Mouse (Mus musculus): ENCODE results near the gene Cd69.

The Cd69 gene

DNA sequence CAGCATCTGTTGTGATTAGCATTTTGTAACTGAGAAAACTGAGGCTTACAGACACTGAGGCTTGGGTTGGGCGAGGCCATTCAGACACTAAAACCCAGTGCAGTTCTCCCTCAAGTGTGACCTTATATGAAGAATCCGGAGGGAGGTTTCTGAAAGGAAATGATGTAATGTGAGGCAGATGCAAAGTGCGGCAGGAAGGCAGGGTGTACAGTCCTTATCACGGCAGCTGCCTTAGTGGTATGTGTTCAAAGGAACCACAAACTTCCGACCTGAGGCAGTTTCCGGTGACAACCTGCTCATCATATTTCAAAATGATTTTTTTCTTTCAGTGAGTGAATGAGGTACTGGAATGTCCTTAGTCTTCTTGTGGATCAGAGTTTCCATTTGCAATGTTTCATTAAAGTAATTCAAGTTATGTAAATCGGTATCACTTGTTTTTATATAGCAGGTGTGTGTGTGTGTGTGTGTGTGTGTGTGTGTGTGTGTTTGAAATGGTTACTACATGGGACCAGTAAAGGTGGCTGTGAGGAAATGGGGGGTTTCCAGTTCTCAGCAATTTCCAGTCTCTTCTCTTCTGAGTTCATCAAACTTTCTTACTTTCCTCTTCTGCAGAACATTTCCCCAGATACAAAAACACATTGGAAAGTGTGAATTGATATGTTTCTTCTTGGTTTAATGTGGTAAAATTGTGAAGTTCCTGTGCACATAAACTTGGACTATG is 9.3 kb upstream of the Cd69 start:
- no peaks in the 10 kb centered on the region for H3K36me3 ChIP-seq (ENCODE audit: insufficient read depth, low read length)
- H3K4me3 ChIP-seq (replicated peaks; ENCODE audit: low read length), result no peak overlapping the region
- H3K4me1 ChIP-seq (replicated peaks; ENCODE audit: low read depth, low read length), result no peaks in the 10 kb centered on the region
- TF ChIP-seq NANOG (IDR thresholded peaks at IDR 0.05; ENCODE audit: borderline replicate concordance, low read length) (no peak), CTCF (conservative IDR thresholded peaks at IDR 0.05; ENCODE audit: low read length) (no peak), POU5F1 (IDR thresholded peaks at IDR 0.05; ENCODE audit: borderline replicate concordance, low read length) (no peak)
- no peaks in the 10 kb centered on the region for H3K27me3 ChIP-seq (ENCODE audit: insufficient read depth, low read length)
- no peaks in the 10 kb centered on the region for H3K9me3 ChIP-seq (ENCODE audit: low read length)

GRCm38 (mm10) chr6:129283271-129283670 is 8.0 kb upstream of the Cd69 start:
- Histone ChIP-seq H3K4me1 (replicated peaks; ENCODE audit: low read depth, low read length) (no peaks in the 10 kb centered on the region), H3K36me3 (ENCODE audit: insufficient read depth, low read length) (no peaks in the 10 kb centered on the region), H3K27me3 (ENCODE audit: insufficient read depth, low read length) (no peaks in the 10 kb centered on the region), H3K9me3 (ENCODE audit: low read length) (no peaks in the 10 kb centered on the region), H3K4me3 (replicated peaks; ENCODE audit: low read length) (no peak overlapping the region)
- TF ChIP-seq POU5F1 (IDR thresholded peaks at IDR 0.05; ENCODE audit: borderline replicate concordance, low read length) (no peak), CTCF (conservative IDR thresholded peaks at IDR 0.05; ENCODE audit: low read length) (no peak), NANOG (IDR thresholded peaks at IDR 0.05; ENCODE audit: borderline replicate concordance, low read length) (no peak)

DNA sequence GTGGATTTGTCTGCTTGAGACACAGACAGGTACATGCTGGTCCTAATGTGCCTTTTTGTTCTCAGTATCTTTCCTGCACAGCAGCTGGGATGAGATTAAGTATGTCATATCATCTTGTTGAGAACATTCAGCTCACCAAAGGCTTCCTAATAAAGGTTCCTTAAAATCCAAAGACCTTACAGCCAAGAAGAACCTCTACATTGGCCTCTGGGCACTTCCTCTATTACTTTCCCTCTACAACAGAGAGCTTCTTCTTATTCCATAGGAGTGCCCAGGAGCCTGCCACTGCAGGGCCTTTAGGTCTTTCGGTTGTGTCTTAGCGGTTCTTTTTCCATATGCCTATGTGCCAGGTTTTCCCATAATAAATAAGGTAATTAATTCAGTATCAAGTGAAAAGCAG is 1.2 kb upstream of the Cd69 start:
- no peak overlapping the region for H3K4me3 ChIP-seq (replicated peaks; ENCODE audit: low read length)
- no peak for TF ChIP-seq CTCF (conservative IDR thresholded peaks at IDR 0.05; ENCODE audit: low read length)
- TF ChIP-seq POU5F1 (IDR thresholded peaks at IDR 0.05; ENCODE audit: borderline replicate concordance, low read length), result no peak
- no peak for TF ChIP-seq NANOG (IDR thresholded peaks at IDR 0.05; ENCODE audit: borderline replicate concordance, low read length)
- H3K27me3 ChIP-seq (ENCODE audit: insufficient read depth, low read length), result no peaks in the 10 kb centered on the region
- H3K4me1 ChIP-seq (replicated peaks; ENCODE audit: low read depth, low read length), result no peaks in the 10 kb centered on the region
- no peaks in the 10 kb centered on the region for H3K36me3 ChIP-seq (ENCODE audit: insufficient read depth, low read length)
- no peaks in the 10 kb centered on the region for H3K9me3 ChIP-seq (ENCODE audit: low read length)

- H3K27me3 ChIP-seq (ENCODE audit: insufficient read depth, low read length), result no peaks in the 10 kb centered on the region
- no peaks in the 10 kb centered on the region for H3K9me3 ChIP-seq (ENCODE audit: low read length)
- H3K4me3 ChIP-seq (replicated peaks; ENCODE audit: low read length), result no peak overlapping the region
- H3K4me1 ChIP-seq (replicated peaks; ENCODE audit: low read depth, low read length), result no peaks in the 10 kb centered on the region
- no peak for TF ChIP-seq NANOG (IDR thresholded peaks at IDR 0.05; ENCODE audit: borderline replicate concordance, low read length)
- no peak for TF ChIP-seq POU5F1 (IDR thresholded peaks at IDR 0.05; ENCODE audit: borderline replicate concordance, low read length)
- TF ChIP-seq CTCF (conservative IDR thresholded peaks at IDR 0.05; ENCODE audit: low read length), result no peak
- H3K36me3 ChIP-seq (ENCODE audit: insufficient read depth, low read length), result no peaks in the 10 kb centered on the region
These were observed 478 bp upstream of the Cd69 start for GRCm38 (mm10) chr6:129275624-129276203.

DNA sequence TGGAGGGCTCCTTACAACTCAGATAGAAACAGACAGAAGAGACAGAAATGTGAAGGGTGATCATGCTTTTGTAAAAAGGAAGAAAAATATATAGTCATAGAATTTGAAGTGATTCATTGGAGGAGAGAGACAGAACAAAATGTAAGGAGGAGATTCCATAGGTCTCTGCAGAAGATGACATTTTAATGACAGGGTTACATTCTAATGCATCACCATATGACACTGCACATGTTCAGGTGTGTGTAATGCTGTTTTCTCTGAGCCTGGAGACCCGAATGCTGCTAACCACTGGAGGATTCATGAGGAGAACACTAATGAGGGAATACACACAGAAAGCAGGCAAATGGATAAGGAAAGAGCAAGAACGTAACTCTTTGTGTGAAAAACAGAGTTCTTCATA is 760 bp downstream of the Cd69 start:
- H3K4me1 ChIP-seq (replicated peaks; ENCODE audit: low read depth, low read length), result no peaks in the 10 kb centered on the region
- H3K36me3 ChIP-seq (ENCODE audit: insufficient read depth, low read length), result no peaks in the 10 kb centered on the region
- H3K4me3 ChIP-seq (replicated peaks; ENCODE audit: low read length), result no peak overlapping the region
- no peak for TF ChIP-seq POU5F1 (IDR thresholded peaks at IDR 0.05; ENCODE audit: borderline replicate concordance, low read length)
- no peak for TF ChIP-seq CTCF (conservative IDR thresholded peaks at IDR 0.05; ENCODE audit: low read length)
- no peak for TF ChIP-seq NANOG (IDR thresholded peaks at IDR 0.05; ENCODE audit: borderline replicate concordance, low read length)
- H3K27me3 ChIP-seq (ENCODE audit: insufficient read depth, low read length), result no peaks in the 10 kb centered on the region
- no peaks in the 10 kb centered on the region for H3K9me3 ChIP-seq (ENCODE audit: low read length)

DNA sequence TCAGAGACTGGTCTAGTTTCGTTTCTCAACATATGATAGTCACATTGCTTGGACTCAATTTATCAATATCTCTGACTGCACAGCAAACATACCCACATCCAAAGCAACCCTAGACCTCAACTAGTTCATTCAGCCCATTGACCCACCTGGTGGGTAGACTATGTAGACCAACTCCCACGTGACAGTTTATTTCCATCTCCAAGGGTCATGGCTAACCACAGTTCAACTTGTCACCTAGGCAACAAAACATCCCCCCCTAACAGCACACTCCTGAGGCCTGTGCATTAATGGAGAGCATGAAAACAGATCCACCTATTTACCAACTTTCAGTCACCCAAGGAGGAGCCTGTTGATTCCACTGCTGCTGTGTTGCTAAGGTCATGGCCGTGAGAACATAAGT is 1.6 kb downstream of the Cd69 start:
- no peak overlapping the region for H3K4me3 ChIP-seq (replicated peaks; ENCODE audit: low read length)
- H3K36me3 ChIP-seq (ENCODE audit: insufficient read depth, low read length), result no peaks in the 10 kb centered on the region
- no peaks in the 10 kb centered on the region for H3K27me3 ChIP-seq (ENCODE audit: insufficient read depth, low read length)
- H3K4me1 ChIP-seq (replicated peaks; ENCODE audit: low read depth, low read length), result no peaks in the 10 kb centered on the region
- TF ChIP-seq CTCF (conservative IDR thresholded peaks at IDR 0.05; ENCODE audit: low read length) (no peak), POU5F1 (IDR thresholded peaks at IDR 0.05; ENCODE audit: borderline replicate concordance, low read length) (no peak), NANOG (IDR thresholded peaks at IDR 0.05; ENCODE audit: borderline replicate concordance, low read length) (no peak)
- H3K9me3 ChIP-seq (ENCODE audit: low read length), result no peaks in the 10 kb centered on the region

DNA sequence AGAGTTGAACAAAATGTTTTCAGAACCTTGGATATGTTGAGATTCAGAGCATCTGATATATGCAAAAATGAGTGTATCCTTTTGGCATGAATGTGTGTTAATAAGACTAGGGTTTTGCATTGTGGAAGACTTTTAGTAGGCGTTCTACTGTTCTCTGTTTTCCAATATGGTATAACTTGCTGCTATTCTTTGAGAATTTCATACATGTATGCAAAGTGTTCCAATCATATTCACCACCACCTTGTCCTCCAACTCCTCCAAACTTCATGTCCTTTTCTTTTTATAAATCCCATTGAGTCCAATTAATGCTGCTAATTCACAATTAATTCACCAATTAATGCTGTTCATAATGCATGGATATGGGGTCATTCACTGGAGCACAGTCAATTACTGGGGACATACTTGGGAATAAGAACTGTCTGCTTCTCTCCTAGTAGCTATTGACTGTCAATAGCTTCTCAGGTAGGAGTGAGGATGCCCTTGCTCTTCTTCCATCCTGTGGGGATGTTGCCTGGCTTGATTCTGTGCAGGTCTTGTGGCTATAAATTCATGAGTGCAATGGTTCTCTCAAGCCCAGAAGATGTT is 8.7 kb downstream of the Cd69 start:
- TF ChIP-seq CTCF (conservative IDR thresholded peaks at IDR 0.05; ENCODE audit: low read length), result no peak
- no peak for TF ChIP-seq NANOG (IDR thresholded peaks at IDR 0.05; ENCODE audit: borderline replicate concordance, low read length)
- TF ChIP-seq POU5F1 (IDR thresholded peaks at IDR 0.05; ENCODE audit: borderline replicate concordance, low read length), result no peak
- Histone ChIP-seq H3K36me3 (ENCODE audit: insufficient read depth, low read length) (no peaks in the 10 kb centered on the region), H3K9me3 (ENCODE audit: low read length) (no peaks in the 10 kb centered on the region), H3K4me1 (replicated peaks; ENCODE audit: low read depth, low read length) (no peaks in the 10 kb centered on the region), H3K27me3 (ENCODE audit: insufficient read depth, low read length) (no peaks in the 10 kb centered on the region), H3K4me3 (replicated peaks; ENCODE audit: low read length) (no peak overlapping the region)

DNA sequence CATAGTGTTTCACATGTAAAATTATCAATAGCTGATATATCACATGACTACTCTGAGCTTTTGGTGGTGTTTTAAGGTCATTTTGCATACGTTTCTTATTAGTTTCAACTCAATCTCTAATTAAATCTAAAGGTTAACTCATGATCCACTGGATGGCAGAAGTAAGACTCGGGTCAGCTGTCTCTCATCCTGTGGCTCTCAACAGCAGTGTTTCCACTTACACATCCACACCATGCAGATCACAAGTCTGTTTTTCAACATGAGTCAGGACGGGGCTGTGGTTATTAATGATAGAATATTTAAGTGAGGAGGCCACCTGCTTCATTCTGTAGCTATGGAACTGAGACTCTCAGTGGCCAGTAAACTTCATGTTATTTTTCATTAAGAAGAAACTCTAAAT is 9.4 kb downstream of the Cd69 start:
- Histone ChIP-seq H3K27me3 (ENCODE audit: insufficient read depth, low read length) (no peaks in the 10 kb centered on the region), H3K36me3 (ENCODE audit: insufficient read depth, low read length) (no peaks in the 10 kb centered on the region), H3K4me1 (replicated peaks; ENCODE audit: low read depth, low read length) (no peaks in the 10 kb centered on the region), H3K4me3 (replicated peaks; ENCODE audit: low read length) (no peak overlapping the region), H3K9me3 (ENCODE audit: low read length) (no peaks in the 10 kb centered on the region)
- TF ChIP-seq NANOG (IDR thresholded peaks at IDR 0.05; ENCODE audit: borderline replicate concordance, low read length) (no peak), POU5F1 (IDR thresholded peaks at IDR 0.05; ENCODE audit: borderline replicate concordance, low read length) (no peak), CTCF (conservative IDR thresholded peaks at IDR 0.05; ENCODE audit: low read length) (no peak)

Measured in E14TG2a.4 (cell line).